Mouse (Mus musculus) left cerebral cortex, postnatal 4 days (tissue): ENCODE measurements at regions not wholly inside any gene's neighbourhood (a gene's known extent, or its start where the extent isn't known, plus 50 kb on each side); places are given as distances from the start of the nearest gene placed in this dataset.

Source experiments
- DNase-seq: peaks from one replicate; pipeline ENCODE4 v3.0.0-alpha.2; 2022
- intact Hi-C: fragments of 180-260 bp; cut with DNase I; formaldehyde crosslinking; loops from one replicate; pipeline ENCODE4 v1.15.1; 2025

GRCm38 (mm10) chr4:106209465-106209864 lies 106.5 kb upstream of the Usp24 start:
- no peak for DNase-seq
- intact Hi-C loops = no loop called here

- intact Hi-C loops = no loop called here
Measured at GRCm38 (mm10) chr4:106209975-106210374, 106.0 kb upstream of the Usp24 start.

GRCm38 (mm10) chr4:106214170-106214569 lies 101.8 kb upstream of the Usp24 start:
- intact Hi-C loops = no loop called here

More at GRCm38 (mm10) chr4:106209975-106210374, 106.0 kb upstream of the Usp24 start:
- no peak for DNase-seq

GRCm38 (mm10) chr4:106220621-106221020 lies 95.4 kb upstream of the Usp24 start:
- intact Hi-C loops = loop anchor here (10.0 kb wide), 1 partner anchor 1186 kb away; no protein-coding TSS in a partner anchor
- peak; percentile 63 for DNase-seq

More at GRCm38 (mm10) chr4:106214170-106214569, 101.8 kb upstream of the Usp24 start:
- DNase-seq = no peak

DNA sequence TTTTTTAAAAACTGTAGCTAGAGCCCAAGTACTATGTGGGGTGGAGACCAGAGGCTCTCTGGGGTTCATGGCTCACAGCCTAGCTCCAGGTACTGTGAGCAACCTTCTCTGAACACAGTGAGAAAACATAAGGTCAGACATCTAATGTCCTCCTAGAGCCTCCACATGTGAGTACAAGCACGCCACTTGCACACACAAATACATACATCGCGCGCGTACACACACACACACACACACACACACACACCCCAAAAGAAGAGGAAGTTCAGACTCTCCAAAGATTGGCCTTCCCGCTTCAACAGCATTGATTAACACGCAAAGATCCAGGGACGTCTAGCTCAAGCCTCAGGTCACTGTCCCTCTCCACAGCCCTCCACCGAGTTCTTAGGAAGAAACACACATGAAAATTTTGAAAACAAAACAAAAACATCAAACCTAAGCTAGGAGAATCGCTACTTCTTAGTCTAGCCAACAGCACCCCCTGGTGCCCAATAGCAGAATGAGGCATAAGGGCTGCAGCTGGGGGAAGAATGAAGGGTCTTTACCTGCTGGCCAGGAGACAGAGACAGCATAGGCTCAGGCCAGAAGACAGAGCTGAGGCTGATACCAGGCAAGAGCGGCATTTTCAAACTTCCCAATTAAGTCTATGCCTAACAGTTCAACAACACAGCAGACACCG lies 90.7 kb upstream of the Usp24 start:
- intact Hi-C loops = loop anchor here (2.0 to 10.0 kb wide), 2 partner anchors 1071 to 1191 kb away; no protein-coding TSS in a partner anchor
- DNase-seq = peak; percentile 67

DNA sequence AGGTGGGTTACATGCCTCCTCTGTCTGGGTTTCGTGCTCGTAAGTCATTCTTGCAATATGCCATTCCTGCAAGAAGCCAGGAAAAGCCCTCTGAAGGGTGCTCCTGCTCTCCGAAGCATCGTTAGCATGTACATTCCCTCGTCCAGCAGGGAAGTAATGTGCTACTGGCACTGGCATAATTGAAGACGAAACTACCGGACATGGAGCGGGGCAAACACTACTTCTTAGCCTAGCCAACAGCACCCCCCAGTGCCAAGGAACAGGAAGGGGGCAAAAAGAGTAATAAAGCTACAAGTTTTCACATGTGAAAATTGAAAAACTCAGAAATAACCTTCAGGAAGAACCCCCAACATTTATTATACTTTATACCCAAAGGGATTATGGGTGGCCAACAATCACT lies 88.6 kb upstream of the Usp24 start:
- peak; percentile 26 for DNase-seq
- intact Hi-C loops = loop anchor here (10.0 kb wide), 1 partner anchor 1193 kb away; no protein-coding TSS in a partner anchor

- DNase-seq = peak; percentile 77
Measured at GRCm38 (mm10) chr4:106228534-106228933, 87.5 kb upstream of the Usp24 start.

DNA sequence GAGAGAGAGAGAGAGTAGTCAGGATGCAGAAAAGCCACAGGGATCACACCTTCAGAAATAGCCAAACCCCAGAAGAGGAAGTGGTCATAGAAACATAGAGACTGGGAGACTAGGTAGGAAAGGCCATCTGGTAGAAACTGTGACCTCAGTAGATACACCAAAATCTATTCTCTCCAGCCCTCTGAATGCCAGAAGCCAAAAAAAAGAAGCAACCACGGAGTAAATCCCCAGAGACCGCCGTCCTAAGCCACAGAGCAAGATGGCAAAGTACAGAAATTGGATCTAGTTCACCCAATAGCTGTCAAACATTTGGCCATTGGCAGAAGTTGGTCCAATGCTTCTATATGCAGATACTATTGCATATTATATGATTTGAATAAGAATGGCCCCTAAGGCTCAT lies 86.5 kb upstream of the Usp24 start:
- intact Hi-C loops = loop anchor here (10.0 kb wide), 1 partner anchor 1195 kb away; no protein-coding TSS in a partner anchor
- no peak for DNase-seq

More at GRCm38 (mm10) chr4:106228534-106228933, 87.5 kb upstream of the Usp24 start:
- intact Hi-C loops = loop anchor here (1.0 to 10.0 kb wide), 2 partner anchors 144 to 1194 kb away; no protein-coding TSS in a partner anchor

DNA sequence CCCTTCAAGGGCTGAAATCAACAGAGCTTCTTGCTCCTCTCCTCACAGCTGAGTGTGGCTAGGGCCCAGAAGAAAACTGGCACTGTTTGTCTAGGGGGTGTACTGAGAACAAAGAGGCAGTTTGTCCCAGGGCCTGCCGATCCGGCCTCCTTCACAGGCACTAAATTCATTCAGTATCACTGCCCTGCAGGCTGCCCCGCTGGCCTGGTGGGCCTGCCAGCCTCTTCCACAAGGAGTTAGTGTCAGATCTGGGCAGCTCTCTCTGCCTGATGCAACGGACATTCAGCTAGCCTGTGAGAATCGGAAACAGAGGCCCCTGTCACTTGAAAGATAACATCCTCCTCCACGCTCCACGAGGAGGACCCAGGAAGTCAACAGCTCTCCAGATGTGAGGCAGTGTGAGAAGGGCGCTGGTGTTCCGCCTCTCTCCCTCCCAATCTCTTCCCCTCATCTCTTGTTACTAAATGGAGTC lies 83.5 kb upstream of the Usp24 start:
- intact Hi-C loops = no loop called here
- DNase-seq = peak; percentile 72

- intact Hi-C loops = no loop called here
- DNase-seq = no peak
Measured at GRCm38 (mm10) chr4:106244384-106244819, 71.6 kb upstream of the Usp24 start.

- intact Hi-C loops = no loop called here
- peak; percentile 18 for DNase-seq
Measured at GRCm38 (mm10) chr4:106244826-106245510, 71.0 kb upstream of the Usp24 start.

DNA sequence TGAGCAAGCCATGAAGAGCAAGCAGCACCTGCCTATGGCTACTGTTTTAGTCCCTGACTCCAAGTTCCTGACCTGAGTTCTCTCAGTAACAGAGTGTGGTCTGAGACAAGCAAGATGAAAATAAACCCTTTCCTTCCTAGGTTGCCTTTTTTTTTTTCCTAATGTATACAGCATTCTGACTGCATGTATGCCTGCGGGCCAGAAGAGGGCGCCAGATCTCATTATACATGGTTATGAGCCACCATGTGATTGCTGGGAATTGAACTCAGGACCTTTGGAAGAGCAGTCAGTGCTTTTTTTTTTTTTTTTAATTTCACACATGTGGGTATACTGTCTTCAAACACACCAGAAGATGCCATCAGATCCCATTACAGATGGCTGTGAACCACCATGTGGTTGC lies 69.3 kb upstream of the Usp24 start:
- DNase-seq = no peak
- intact Hi-C loops = no loop called here

DNA sequence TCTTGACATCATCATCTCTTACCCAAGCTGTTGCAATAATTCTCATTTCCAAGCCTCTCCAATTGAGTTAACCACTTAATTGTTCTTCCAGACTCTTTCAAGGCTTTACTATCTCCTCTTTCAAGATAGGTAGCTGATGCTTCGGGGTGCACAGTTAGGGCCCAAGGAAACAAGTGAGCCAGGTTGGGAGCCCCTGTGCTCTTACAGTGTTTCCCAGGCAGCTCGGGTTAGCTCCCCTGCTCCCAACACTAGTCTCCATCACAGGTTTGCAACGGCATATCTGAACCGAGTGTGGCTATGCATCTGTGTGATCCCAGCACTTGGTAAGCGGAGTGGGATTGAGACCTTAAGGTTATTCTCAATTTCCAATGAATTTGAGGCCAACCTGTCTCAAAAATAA lies 68.6 kb upstream of the Usp24 start:
- intact Hi-C loops = no loop called here
- DNase-seq = no peak

- intact Hi-C loops = no loop called here
- no peak for DNase-seq
Measured at GRCm38 (mm10) chr4:106248272-106248671, 67.7 kb upstream of the Usp24 start.

GRCm38 (mm10) chr4:106249028-106249782 lies 66.8 kb upstream of the Usp24 start:
- intact Hi-C loops = no loop called here
- DNase-seq = no peak

DNA sequence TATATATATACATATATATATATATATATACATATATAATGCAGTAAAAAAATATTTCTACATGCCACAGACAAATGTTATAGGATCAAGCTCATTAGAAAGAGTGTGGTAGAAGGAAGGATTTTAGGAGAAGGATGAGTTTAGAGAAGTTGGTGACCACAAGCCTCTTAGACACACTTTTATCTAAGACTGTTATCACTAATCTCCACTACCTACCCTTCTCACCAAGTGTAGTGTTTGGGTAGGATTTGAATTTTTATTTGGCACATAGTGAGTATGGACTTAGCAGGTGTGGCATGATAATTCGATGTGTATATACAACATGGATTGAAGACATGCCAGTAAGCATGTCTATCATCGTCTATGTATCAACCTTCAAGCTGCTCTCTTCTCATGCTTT lies 66.0 kb upstream of the Usp24 start:
- DNase-seq = no peak
- intact Hi-C loops = no loop called here

- no peak for DNase-seq
- intact Hi-C loops = no loop called here
Measured at GRCm38 (mm10) chr4:106251430-106251829, 64.6 kb upstream of the Usp24 start.

- DNase-seq = no peak
- intact Hi-C loops = no loop called here
Measured at GRCm38 (mm10) chr4:106252946-106253345, 63.1 kb upstream of the Usp24 start.

- no peak for DNase-seq
Measured at GRCm38 (mm10) chr4:106254761-106255475, 61.1 kb upstream of the Usp24 start.

GRCm38 (mm10) chr4:106255959-106256609 lies 59.9 kb upstream of the Usp24 start:
- intact Hi-C loops = no loop called here
- DNase-seq = peak; percentile 92

More at GRCm38 (mm10) chr4:106254761-106255475, 61.1 kb upstream of the Usp24 start:
- intact Hi-C loops = no loop called here
